In the genomic region with DNA sequence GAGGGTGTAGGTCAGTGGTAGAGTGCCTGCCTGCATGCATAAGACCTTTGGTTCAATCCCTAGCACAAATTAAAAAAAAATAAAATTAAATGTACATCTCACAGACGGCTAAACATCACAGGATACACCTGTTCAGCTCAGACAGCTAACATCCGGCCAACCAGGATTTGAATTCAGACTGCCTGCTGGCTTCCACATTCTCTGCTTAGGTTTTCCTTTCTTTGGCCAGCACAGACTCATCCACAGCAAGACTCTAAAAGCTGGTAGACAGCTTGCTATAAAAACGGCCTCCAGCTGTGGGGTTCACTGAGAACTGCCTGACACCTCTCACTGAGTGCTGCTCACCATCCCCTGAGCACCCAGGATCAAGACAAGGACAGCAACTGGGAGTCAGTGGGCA, we compare ENCODE assay signal across 3 mouse cellular contexts.
"Had no signal": no experiment of that assay in that cellular context is flagged by ENCODE, and none has a peak within 500 bp of the region (broad histone marks: within the 10 kb centered on the region; RNA-seq: fewer than 3 reads in every experiment).

No protein-coding gene starts in this region.

- DNase-seq: left cerebral cortex, postnatal 4 days; liver, postnatal 0 days; right cerebral cortex, postnatal 25 days had no signal
